Mouse (Mus musculus): ENCODE results near the gene Ptpre. TPM values are rescaled to one million over a fixed set of nuclear protein-coding genes. Genes with fewer than 3 reads are reported as not detected.

Ptpre gene
- polyA plus RNA-seq, 1 experiment from 2014 or later = 1.7 TPM

- H3K4me1 ChIP-seq (ENCODE audit: control insufficient read depth, insufficient read depth, low read length) = no peaks in the 10 kb centered on the region
- WGBS (ENCODE audit: insufficient replicate concordance) = 80% methylated on average over 16 of the region's 16 CpGs
- ATAC-seq (replicated peaks; ENCODE audit: insufficient number of reproducible peaks, low FRiP score, low TSS enrichment) = no peak
- H3K9me3 ChIP-seq (replicated peaks; ENCODE audit: control insufficient read depth, low read length) = no peaks in the 10 kb centered on the region
- H3K27ac ChIP-seq (ENCODE audit: low read depth, low read length) = no peak overlapping the region
- 0 out of 2 replicates have a peak, but pooled peaks cover 2% of the 10 kb centered on the region for H3K27me3 ChIP-seq (ENCODE audit: control insufficient read depth, insufficient read depth, low read length)
- H3K36me3 ChIP-seq (ENCODE audit: control insufficient read depth, insufficient read depth, low read length) = no peaks in the 10 kb centered on the region
- no peak overlapping the region for H3K4me3 ChIP-seq (ENCODE audit: low read depth, low read length)
- no peak overlapping the region for H3K4me2 ChIP-seq
- H3K9ac ChIP-seq (ENCODE audit: low read depth, low read length) = no peak overlapping the region
Measured at GRCm38 (mm10) chr7:135578715-135579325, 41.5 kb downstream of the Ptpre start.

- Histone ChIP-seq H3K27ac (ENCODE audit: low read depth, low read length) (no peak overlapping the region), H3K9ac (ENCODE audit: low read depth, low read length) (no peak overlapping the region), H3K36me3 (ENCODE audit: control insufficient read depth, insufficient read depth, low read length) (no peaks in the 10 kb centered on the region), H3K4me2 (no peak overlapping the region), H3K4me1 (ENCODE audit: control insufficient read depth, insufficient read depth, low read length) (no peaks in the 10 kb centered on the region), H3K27me3 (ENCODE audit: control insufficient read depth, insufficient read depth, low read length) (0 out of 2 replicates have a peak, but pooled peaks cover 2% of the 10 kb centered on the region), H3K9me3 (replicated peaks; ENCODE audit: control insufficient read depth, low read length) (no peaks in the 10 kb centered on the region), H3K4me3 (ENCODE audit: low read depth, low read length) (no peak overlapping the region)
- no peak for ATAC-seq (replicated peaks; ENCODE audit: insufficient number of reproducible peaks, low FRiP score, low TSS enrichment)
- 71% methylated on average over 7 of the region's 7 CpGs for WGBS (ENCODE audit: insufficient replicate concordance)
Measured at GRCm38 (mm10) chr7:135580306-135581091, 43.2 kb downstream of the Ptpre start.

GRCm38 (mm10) chr7:135581128-135581527 is 43.8 kb downstream of the Ptpre start:
- H3K9me3 ChIP-seq (replicated peaks; ENCODE audit: control insufficient read depth, low read length) = no peaks in the 10 kb centered on the region
- no peak overlapping the region for H3K4me2 ChIP-seq
- no peak overlapping the region for H3K27ac ChIP-seq (ENCODE audit: low read depth, low read length)
- H3K9ac ChIP-seq (ENCODE audit: low read depth, low read length) = no peak overlapping the region
- no peaks in the 10 kb centered on the region for H3K36me3 ChIP-seq (ENCODE audit: control insufficient read depth, insufficient read depth, low read length)
- H3K4me1 ChIP-seq (ENCODE audit: control insufficient read depth, insufficient read depth, low read length) = no peaks in the 10 kb centered on the region
- no peak for ATAC-seq (replicated peaks; ENCODE audit: insufficient number of reproducible peaks, low FRiP score, low TSS enrichment)
- 0 out of 2 replicates have a peak, but pooled peaks cover 2% of the 10 kb centered on the region for H3K27me3 ChIP-seq (ENCODE audit: control insufficient read depth, insufficient read depth, low read length)
- no peak overlapping the region for H3K4me3 ChIP-seq (ENCODE audit: low read depth, low read length)
- WGBS (ENCODE audit: insufficient replicate concordance) = 49% methylated on average over 5 of the region's 5 CpGs

GRCm38 (mm10) chr7:135585125-135585687 is 47.9 kb downstream of the Ptpre start:
- no peaks in the 10 kb centered on the region for H3K9me3 ChIP-seq (replicated peaks; ENCODE audit: control insufficient read depth, low read length)
- H3K4me2 ChIP-seq = no peak overlapping the region
- H3K36me3 ChIP-seq (ENCODE audit: control insufficient read depth, insufficient read depth, low read length) = no peaks in the 10 kb centered on the region
- WGBS (ENCODE audit: insufficient replicate concordance) = 74% methylated on average over 1 of the region's 1 CpGs
- no peak for ATAC-seq (replicated peaks; ENCODE audit: insufficient number of reproducible peaks, low FRiP score, low TSS enrichment)
- no peak overlapping the region for H3K9ac ChIP-seq (ENCODE audit: low read depth, low read length)
- H3K27me3 ChIP-seq (ENCODE audit: control insufficient read depth, insufficient read depth, low read length) = no peaks in the 10 kb centered on the region
- no peak overlapping the region for H3K27ac ChIP-seq (ENCODE audit: low read depth, low read length)
- 0 out of 2 replicates have a peak, but pooled peaks cover 3% of the 10 kb centered on the region for H3K4me1 ChIP-seq (ENCODE audit: control insufficient read depth, insufficient read depth, low read length)
- H3K4me3 ChIP-seq (ENCODE audit: low read depth, low read length) = no peak overlapping the region

DNA sequence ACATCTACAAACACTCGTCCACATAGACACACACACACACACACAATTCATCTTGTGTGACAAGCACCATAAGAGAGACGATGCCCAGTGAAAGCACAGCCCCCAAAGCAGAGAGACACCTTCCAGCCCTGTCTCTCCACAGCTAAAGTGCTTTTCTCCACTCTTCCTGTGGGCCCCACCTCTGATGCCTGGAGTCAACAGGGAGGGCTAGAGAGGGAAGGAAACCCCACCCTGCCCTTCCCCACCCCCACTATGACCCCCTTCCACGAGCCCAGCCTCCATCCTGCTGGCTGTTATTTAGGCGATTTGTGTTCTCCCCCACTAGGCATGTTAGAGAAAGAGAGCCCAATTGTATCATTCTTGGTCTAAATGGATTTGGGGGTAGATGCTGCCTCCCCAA is 49.1 kb downstream of the Ptpre start:
- no peak overlapping the region for H3K4me2 ChIP-seq
- H3K9me3 ChIP-seq (replicated peaks; ENCODE audit: control insufficient read depth, low read length) = no peaks in the 10 kb centered on the region
- no peaks in the 10 kb centered on the region for H3K27me3 ChIP-seq (ENCODE audit: control insufficient read depth, insufficient read depth, low read length)
- H3K4me3 ChIP-seq (ENCODE audit: low read depth, low read length) = no peak overlapping the region
- H3K36me3 ChIP-seq (ENCODE audit: control insufficient read depth, insufficient read depth, low read length) = no peaks in the 10 kb centered on the region
- no peak for ATAC-seq (replicated peaks; ENCODE audit: insufficient number of reproducible peaks, low FRiP score, low TSS enrichment)
- 0 out of 2 replicates have a peak, but pooled peaks cover 3% of the 10 kb centered on the region for H3K4me1 ChIP-seq (ENCODE audit: control insufficient read depth, insufficient read depth, low read length)
- WGBS (ENCODE audit: insufficient replicate concordance) = 41% methylated on average over 4 of the region's 4 CpGs
- no peak overlapping the region for H3K27ac ChIP-seq (ENCODE audit: low read depth, low read length)
- no peak overlapping the region for H3K9ac ChIP-seq (ENCODE audit: low read depth, low read length)

DNA sequence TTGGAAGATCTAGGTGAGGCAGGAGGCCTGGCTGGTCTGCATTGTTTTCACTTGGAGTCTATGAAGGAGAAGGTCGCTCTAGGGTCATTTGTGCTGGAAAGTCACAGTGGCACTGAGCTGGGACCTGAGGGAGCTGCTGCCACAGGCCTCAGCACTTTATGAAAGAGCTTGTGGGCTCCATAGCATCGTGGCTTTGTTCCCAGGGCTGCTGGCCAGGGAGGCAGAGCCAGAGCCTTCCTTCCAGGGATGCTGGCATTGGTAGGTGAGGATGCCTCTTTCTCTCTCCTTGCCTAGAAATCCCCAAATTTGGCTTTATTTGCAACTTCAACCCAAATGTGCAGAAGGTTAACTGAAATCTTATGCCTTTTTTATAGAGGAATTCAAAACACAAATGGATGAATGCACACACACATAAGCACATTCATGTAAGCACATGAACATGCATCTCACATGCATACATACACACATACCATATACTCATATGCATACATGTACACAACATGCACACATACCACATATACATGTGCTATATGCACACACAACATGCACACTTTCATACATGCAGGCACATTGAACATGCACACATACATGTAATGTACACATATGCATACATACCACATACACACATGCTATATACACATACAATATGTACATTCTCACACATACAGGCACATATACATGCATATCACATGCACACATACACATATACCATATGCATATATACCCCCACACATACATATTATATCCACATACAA is 50.7 kb downstream of the Ptpre start:
- 0 out of 2 replicates have a peak, but pooled peaks cover 3% of the 10 kb centered on the region for H3K4me1 ChIP-seq (ENCODE audit: control insufficient read depth, insufficient read depth, low read length)
- H3K27me3 ChIP-seq (ENCODE audit: control insufficient read depth, insufficient read depth, low read length) = peaks cover 7% of the 10 kb centered on the region; the same call in 1 of the 2 replicates
- no peaks in the 10 kb centered on the region for H3K9me3 ChIP-seq (replicated peaks; ENCODE audit: control insufficient read depth, low read length)
- H3K9ac ChIP-seq (ENCODE audit: low read depth, low read length) = no peak overlapping the region
- no peak for ATAC-seq (replicated peaks; ENCODE audit: insufficient number of reproducible peaks, low FRiP score, low TSS enrichment)
- 0 out of 2 replicates have a peak overlapping the region, but pooled peaks have one; percentile 7 for H3K27ac ChIP-seq (ENCODE audit: low read depth, low read length)
- H3K36me3 ChIP-seq (ENCODE audit: control insufficient read depth, insufficient read depth, low read length) = no peaks in the 10 kb centered on the region
- H3K4me2 ChIP-seq = no peak overlapping the region
- 57% methylated on average over 2 of the region's 2 CpGs for WGBS (ENCODE audit: insufficient replicate concordance)
- H3K4me3 ChIP-seq (ENCODE audit: low read depth, low read length) = no peak overlapping the region

DNA sequence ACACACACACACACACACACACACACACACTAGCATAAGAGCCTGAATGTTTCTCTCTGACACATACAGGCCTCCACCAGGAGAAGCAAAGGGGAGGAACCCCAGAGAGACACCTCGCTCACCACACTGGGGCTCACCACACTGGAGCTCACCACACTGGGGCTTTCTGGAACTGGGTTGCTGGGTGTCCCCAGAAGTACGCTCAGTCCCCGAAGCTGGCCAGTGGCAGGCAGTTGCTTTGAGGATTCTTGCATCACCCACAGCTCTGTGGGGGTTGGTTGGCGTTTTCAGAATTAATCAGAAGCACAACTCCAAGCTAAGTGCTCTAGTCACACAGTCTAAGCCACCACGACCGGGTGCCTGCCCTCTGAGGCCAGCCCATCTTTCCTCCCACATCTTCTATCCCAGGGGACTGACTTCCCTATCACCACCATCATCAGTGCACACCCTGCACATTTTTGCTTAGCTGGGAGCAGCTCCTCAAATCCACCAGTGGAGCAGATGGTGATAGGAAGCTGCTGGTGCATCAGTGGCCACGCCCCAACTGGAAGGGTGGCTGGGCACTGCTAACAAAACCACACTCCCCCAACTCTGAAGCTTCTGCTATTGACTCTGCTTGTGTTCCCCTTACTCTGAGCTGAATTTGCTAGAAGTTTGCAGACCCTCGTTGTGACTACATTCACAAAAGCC is 51.5 kb downstream of the Ptpre start:
- no peak for ATAC-seq (replicated peaks; ENCODE audit: insufficient number of reproducible peaks, low FRiP score, low TSS enrichment)
- H3K27me3 ChIP-seq (ENCODE audit: control insufficient read depth, insufficient read depth, low read length) = peaks cover 10% of the 10 kb centered on the region
- H3K4me2 ChIP-seq = no peak overlapping the region
- H3K4me3 ChIP-seq (ENCODE audit: low read depth, low read length) = no peak overlapping the region
- no peak overlapping the region for H3K9ac ChIP-seq (ENCODE audit: low read depth, low read length)
- H3K36me3 ChIP-seq (ENCODE audit: control insufficient read depth, insufficient read depth, low read length) = no peaks in the 10 kb centered on the region
- peaks cover 7% of the 10 kb centered on the region for H3K4me1 ChIP-seq (ENCODE audit: control insufficient read depth, insufficient read depth, low read length)
- no peaks in the 10 kb centered on the region for H3K9me3 ChIP-seq (replicated peaks; ENCODE audit: control insufficient read depth, low read length)
- no peak overlapping the region for H3K27ac ChIP-seq (ENCODE audit: low read depth, low read length)
- WGBS (ENCODE audit: insufficient replicate concordance) = 67% methylated on average over 8 of the region's 8 CpGs

DNA sequence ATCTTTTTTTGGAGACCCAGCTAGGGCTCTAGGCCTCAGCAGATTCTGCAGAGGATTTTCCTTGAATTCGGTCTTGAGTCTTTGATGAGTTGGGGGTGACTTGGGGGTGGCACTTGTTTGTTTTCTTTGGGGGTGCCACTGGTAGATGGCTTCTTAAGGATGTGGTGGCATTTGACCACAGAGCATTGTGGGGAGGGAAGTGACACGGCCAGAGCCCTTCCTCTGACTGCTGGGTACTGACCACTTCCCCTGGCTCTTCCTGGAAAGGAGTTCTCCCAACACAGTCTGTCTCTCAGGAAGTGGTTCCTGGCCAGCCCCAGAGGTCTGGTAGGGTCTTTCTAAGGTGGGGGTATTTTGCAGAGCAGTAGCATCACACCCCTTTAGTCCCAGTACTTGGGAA is 54.2 kb downstream of the Ptpre start:
- H3K9ac ChIP-seq (ENCODE audit: low read depth, low read length) = no peak overlapping the region
- H3K9me3 ChIP-seq (replicated peaks; ENCODE audit: control insufficient read depth, low read length) = no peaks in the 10 kb centered on the region
- H3K4me3 ChIP-seq (ENCODE audit: low read depth, low read length) = no peak overlapping the region
- no peak for ATAC-seq (replicated peaks; ENCODE audit: insufficient number of reproducible peaks, low FRiP score, low TSS enrichment)
- H3K27ac ChIP-seq (ENCODE audit: low read depth, low read length) = no peak overlapping the region
- H3K27me3 ChIP-seq (ENCODE audit: control insufficient read depth, insufficient read depth, low read length) = peaks cover 10% of the 10 kb centered on the region
- no peaks in the 10 kb centered on the region for H3K36me3 ChIP-seq (ENCODE audit: control insufficient read depth, insufficient read depth, low read length)
- H3K4me2 ChIP-seq = no peak overlapping the region
- WGBS (ENCODE audit: insufficient replicate concordance) = 69% methylated on average over 2 of the region's 2 CpGs
- H3K4me1 ChIP-seq (ENCODE audit: control insufficient read depth, insufficient read depth, low read length) = peaks cover 15% of the 10 kb centered on the region
